Mouse (Mus musculus) intestine, embryonic 15.5 days (tissue): Measurements from ENCODE around the gene Mtg1. TPM values are rescaled to one million over a fixed set of nuclear protein-coding genes. Genes with fewer than 3 reads are reported as not detected.

Source experiments
- polyA plus RNA-seq: library from polyadenylated mRNA; unstranded; fragments of >200 nt; fragmentation: Nextera tagmentation; extraction: Ambion mirVana; gene quantifications from 2 replicates; pipeline ENCODE4 v1.2.1, GENCODE M21; 2015

Mtg1 gene
- polyA plus RNA-seq, 1 experiment from 2014 or later = 24.0 TPM

Other genes with a start within 250 kb of the Mtg1 start
- gene Kndc1, start 242.9 kb upstream of the Mtg1 start, polyA plus RNA-seq = 0.13 and 0.24 TPM in 2 replicates
- gene Utf1, start 193.8 kb upstream of the Mtg1 start, polyA plus RNA-seq = not detected in 2 replicates
- gene 6430531B16Rik, start 158.8 kb upstream of the Mtg1 start, polyA plus RNA-seq = 0.15 and 0.24 TPM in 2 replicates
- 1.3 and 2.2 TPM in 2 replicates for gene Adam8, start 145.0 kb upstream of the Mtg1 start, polyA plus RNA-seq
- gene Zfp511, start 101.2 kb upstream of the Mtg1 start, polyA plus RNA-seq = 32.2 and 32.9 TPM in 2 replicates
- 39.8 and 41.3 TPM in 2 replicates for gene Tubgcp2, start 100.9 kb upstream of the Mtg1 start, polyA plus RNA-seq
- gene Msx3, start 88.5 kb upstream of the Mtg1 start, polyA plus RNA-seq = not detected in 2 replicates
- 3.4 and 3.7 TPM in 2 replicates for gene Caly, start 55.0 kb upstream of the Mtg1 start, polyA plus RNA-seq
- 487 and 598 TPM in 2 replicates for gene Prap1, start 44.2 kb upstream of the Mtg1 start, polyA plus RNA-seq
- gene Fuom, start 35.1 kb upstream of the Mtg1 start, polyA plus RNA-seq = 53.5 and 59.6 TPM in 2 replicates
- 38.3 and 38.4 TPM in 2 replicates for gene Paox, start 21.8 kb upstream of the Mtg1 start, polyA plus RNA-seq
- gene Echs1, start 21.1 kb upstream of the Mtg1 start, polyA plus RNA-seq = 183 and 188 TPM in 2 replicates
- gene Sprn, start 17.3 kb downstream of the Mtg1 start, polyA plus RNA-seq = 1.2 and 1.7 TPM in 2 replicates
- not detected in 2 replicates for gene Olfr522, start 27.2 kb downstream of the Mtg1 start, polyA plus RNA-seq
- gene Olfr523, start 35.7 kb downstream of the Mtg1 start, polyA plus RNA-seq = not detected in 2 replicates
- gene Olfr524, start 68.4 kb downstream of the Mtg1 start, polyA plus RNA-seq = not detected in 2 replicates
- gene Cd163l1, start 80.7 kb downstream of the Mtg1 start, polyA plus RNA-seq = 0.09 and 0.20 TPM in 2 replicates
- not detected in 2 replicates for gene 5830411N06Rik, start 109.7 kb downstream of the Mtg1 start, polyA plus RNA-seq
- gene Olfr525, start 183.3 kb downstream of the Mtg1 start, polyA plus RNA-seq = not detected in 2 replicates
- gene Olfr527, start 196.5 kb downstream of the Mtg1 start, polyA plus RNA-seq = not detected in 2 replicates
- gene Olfr60, start 224.1 kb downstream of the Mtg1 start, polyA plus RNA-seq = not detected in 2 replicates
- gene Olfr530, start 238.8 kb downstream of the Mtg1 start, polyA plus RNA-seq = not detected in 2 replicates